Comparison of ENCODE assay signal across 18 mouse cellular contexts in the genomic region with DNA sequence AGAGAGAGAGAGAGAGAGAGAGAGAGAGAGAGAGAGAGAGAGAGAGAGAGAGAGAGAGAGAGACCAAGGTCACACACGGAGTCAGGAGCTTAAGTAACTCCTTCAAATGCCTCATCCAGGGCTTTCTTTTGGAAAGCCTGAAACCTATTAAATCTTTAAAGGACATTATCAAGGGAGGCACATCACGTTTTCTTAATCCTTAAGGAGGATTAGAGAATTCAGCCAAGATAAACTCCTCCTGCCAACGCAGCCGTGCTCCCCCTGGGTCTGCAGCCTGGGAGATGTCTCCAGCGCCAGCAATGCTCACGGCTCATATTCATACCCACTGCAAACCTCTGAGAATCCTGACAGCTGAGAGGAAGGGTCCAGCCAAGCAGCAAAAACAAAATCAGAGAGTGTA. TPM values are rescaled to one million over a fixed set of nuclear protein-coding genes. Genes with fewer than 3 reads are reported as not detected.
"Had no signal": no experiment of that assay in that cellular context is flagged by ENCODE, and none has a peak within 500 bp of the region (broad histone marks: within the 10 kb centered on the region; RNA-seq: fewer than 3 reads in every experiment).

No protein-coding gene starts in this region.

- H3K9me3 ChIP-seq: liver, embryonic 13.5 days; neural tube, embryonic 12.5 days; neural tube, embryonic 15.5 days had no signal

- H3K36me3 ChIP-seq: liver, embryonic 13.5 days; neural tube, embryonic 12.5 days; neural tube, embryonic 15.5 days had no signal

- H3K9ac ChIP-seq: liver, embryonic 13.5 days; neural tube, embryonic 12.5 days; neural tube, embryonic 15.5 days had no signal

- H3K27me3 ChIP-seq: neural tube, embryonic 12.5 days had no signal

- H3K27ac ChIP-seq: left cerebral cortex, adult 2 months; liver, embryonic 13.5 days; macrophage; neural tube, embryonic 12.5 days; neural tube, embryonic 15.5 days had no signal

- DNase-seq: kidney, adult 2 months; kidney, postnatal 10 days; kidney, postnatal 36 days; layer of hippocampus, postnatal 36 days; liver, embryonic 13.5 days; lung, adult 2 months; right cerebral cortex, adult 18-20 months; right cerebral cortex, postnatal 14 days; right cerebral cortex, postnatal 4 days; thymus, adult 18-20 months; thymus, postnatal 36 days had no signal

- H3K4me3 ChIP-seq: left cerebral cortex, adult 2 months; liver, embryonic 13.5 days; megakaryocyte, embryonic 14.5 days; neural tube, embryonic 12.5 days; neural tube, embryonic 15.5 days had no signal

- ATAC-seq: intestine, postnatal 0 days had no signal

- H3K4me2 ChIP-seq: liver, embryonic 13.5 days; neural tube, embryonic 12.5 days; neural tube, embryonic 15.5 days had no signal

- H3K4me1 ChIP-seq: liver, embryonic 13.5 days; megakaryocyte, embryonic 14.5 days had no signal

RNA-seq across cellular contexts. Expression of gene Slc29a4, which starts 3.4 kb away (rescaled TPM):
- total RNA-seq: liver, adult 2 months had no signal
- polyA plus RNA-seq: macrophage had no signal
